In genomic region chr8:77497442-77497841, GRCm38 (mm10) we compare ENCODE assay signal across 28 mouse cellular contexts. TPM values are rescaled to one million over a fixed set of nuclear protein-coding genes. Genes with fewer than 3 reads are reported as not detected.
DNase-seq lines count a peak whose midpoint lies in the region; ATAC-seq and TF ChIP-seq lines count a peak whose summit lies in the region.
"Had no signal": no experiment of that assay in that cellular context is flagged by ENCODE, and none has a peak within 500 bp of the region (broad histone marks: within the 10 kb centered on the region; RNA-seq: fewer than 3 reads in every experiment).

No protein-coding gene starts in this region.

- TF ChIP-seq POLR2A in bone marrow macrophage, adult 2 months (IDR thresholded peaks at IDR 0.05; ENCODE audit: borderline replicate concordance, low read depth, low read length): no peak

- no peak for DNase-seq in lung, embryonic 14.5 days
- no peak for DNase-seq in lung, postnatal 0 days (ENCODE audit: low spot score)
- DNase-seq: adrenal gland, postnatal 14 days; cerebellum, adult 11-12 months; cerebellum, adult 9-11 months; embryo, embryonic 11 days; gastrocnemius, postnatal 10 days; heart, postnatal 10 days; kidney, adult 11 months; kidney, postnatal 14 days; layer of hippocampus, adult 9-11 months; lung, postnatal 4 days; midbrain, embryonic 14.5 days; retina, postnatal 1 day; right cerebral cortex, postnatal 14 days; thymus, adult 18-20 months; thymus, postnatal 25 days had no signal

- no peak for ATAC-seq in heart, embryonic 15.5 days (replicated peaks; ENCODE audit: insufficient number of reproducible peaks, insufficient read depth, low FRiP score, low read depth)
- no peak for ATAC-seq in heart, embryonic 11.5 days (replicated peaks; ENCODE audit: insufficient number of reproducible peaks, low FRiP score, low TSS enrichment)
- ATAC-seq in lung, embryonic 14.5 days (ENCODE audit: insufficient read depth): peak; percentile 44; the same call in 1 of the 2 replicates
- no peak for ATAC-seq in lung, postnatal 0 days
- 0 out of 2 replicates have a peak, but pooled peaks have one; percentile 26 for ATAC-seq in stomach, embryonic 16.5 days (ENCODE audit: insufficient read depth, low FRiP score)
- ATAC-seq in forebrain, embryonic 13.5 days: no peak
- ATAC-seq: CD4-positive, CD25-positive, alpha-beta regulatory T cell, adult 4 months; forebrain, embryonic 16.5 days; hindbrain, embryonic 16.5 days had no signal

- H3K4me1 ChIP-seq in heart, embryonic 15.5 days (replicated peaks): peaks cover 54% of the 10 kb centered on the region
- peaks cover 8% of the 10 kb centered on the region for H3K4me1 ChIP-seq in heart, embryonic 11.5 days (ENCODE audit: control insufficient read depth, insufficient read depth, low read length)
- peaks cover 6% of the 10 kb centered on the region; the same call in 1 of the 2 replicates for H3K4me1 ChIP-seq in lung, embryonic 14.5 days (ENCODE audit: insufficient read depth)
- H3K4me1 ChIP-seq in lung, postnatal 0 days (ENCODE audit: insufficient read depth, low read depth, low read length): no peaks in the 10 kb centered on the region
- peaks cover 78% of the 10 kb centered on the region for H3K4me1 ChIP-seq in bone marrow macrophage, adult 2 months (ENCODE audit: control insufficient read depth, insufficient read depth, low read length)
- peaks cover 30% of the 10 kb centered on the region for H3K4me1 ChIP-seq in stomach, embryonic 16.5 days (ENCODE audit: control insufficient read depth, insufficient read depth, low read length)
- no peaks in the 10 kb centered on the region for H3K4me1 ChIP-seq in forebrain, embryonic 13.5 days

- H3K9me3 ChIP-seq in heart, embryonic 15.5 days (replicated peaks): no peaks in the 10 kb centered on the region
- no peaks in the 10 kb centered on the region for H3K9me3 ChIP-seq in heart, embryonic 11.5 days (replicated peaks; ENCODE audit: control insufficient read depth, low read length)
- no peaks in the 10 kb centered on the region for H3K9me3 ChIP-seq in lung, embryonic 14.5 days (ENCODE audit: low read depth, low read length)
- H3K9me3 ChIP-seq in lung, postnatal 0 days (ENCODE audit: low read length): no peaks in the 10 kb centered on the region
- H3K9me3 ChIP-seq in stomach, embryonic 16.5 days (replicated peaks; ENCODE audit: control insufficient read depth, low read length): no peaks in the 10 kb centered on the region
- H3K9me3 ChIP-seq in forebrain, embryonic 13.5 days (replicated peaks): no peaks in the 10 kb centered on the region
- H3K9me3 ChIP-seq: embryonic facial prominence, embryonic 12.5 days; limb, embryonic 10.5 days; limb, embryonic 15.5 days had no signal

- no peak for TF ChIP-seq EP300 in lung, postnatal 0 days (IDR thresholded peaks at IDR 0.05)

- H3K4me2 ChIP-seq in heart, embryonic 15.5 days: no peak overlapping the region
- no peak overlapping the region for H3K4me2 ChIP-seq in heart, embryonic 11.5 days
- no peak overlapping the region for H3K4me2 ChIP-seq in lung, embryonic 14.5 days
- H3K4me2 ChIP-seq in lung, postnatal 0 days (replicated peaks; ENCODE audit: low read depth, low read length): no peak overlapping the region
- H3K4me2 ChIP-seq in stomach, embryonic 16.5 days (ENCODE audit: low read depth, low read length): no peak overlapping the region
- H3K4me2 ChIP-seq in forebrain, embryonic 13.5 days: no peak overlapping the region
- H3K4me2 ChIP-seq: embryonic facial prominence, embryonic 12.5 days; limb, embryonic 15.5 days had no signal

- H3K4me3 ChIP-seq in heart, embryonic 15.5 days: no peak overlapping the region
- no peak overlapping the region for H3K4me3 ChIP-seq in heart, embryonic 11.5 days (ENCODE audit: low read depth, low read length)
- H3K4me3 ChIP-seq in lung, embryonic 14.5 days (ENCODE audit: low read depth, low read length): no peak overlapping the region
- H3K4me3 ChIP-seq in lung, postnatal 0 days (ENCODE audit: low read depth, low read length): no peak overlapping the region
- H3K4me3 ChIP-seq in bone marrow macrophage, adult 2 months (ENCODE audit: insufficient read depth, low read length): no peak overlapping the region
- H3K4me3 ChIP-seq in stomach, embryonic 16.5 days (replicated peaks; ENCODE audit: low read length): no peak overlapping the region
- no peak overlapping the region for H3K4me3 ChIP-seq in forebrain, embryonic 13.5 days
- H3K4me3 ChIP-seq: embryonic facial prominence, embryonic 12.5 days; limb, embryonic 10.5 days; limb, embryonic 15.5 days had no signal

- no peaks in the 10 kb centered on the region for H3K36me3 ChIP-seq in heart, embryonic 15.5 days
- H3K36me3 ChIP-seq in heart, embryonic 11.5 days (ENCODE audit: control insufficient read depth, insufficient read depth, low read length): no peaks in the 10 kb centered on the region
- no peaks in the 10 kb centered on the region for H3K36me3 ChIP-seq in lung, embryonic 14.5 days (ENCODE audit: insufficient read depth)
- no peaks in the 10 kb centered on the region for H3K36me3 ChIP-seq in lung, postnatal 0 days (ENCODE audit: insufficient read depth, low read length)
- H3K36me3 ChIP-seq in stomach, embryonic 16.5 days (ENCODE audit: control insufficient read depth, insufficient read depth, low read length): no peaks in the 10 kb centered on the region
- no peaks in the 10 kb centered on the region for H3K36me3 ChIP-seq in forebrain, embryonic 13.5 days (ENCODE audit: poor library complexity, severe bottlenecking)
- H3K36me3 ChIP-seq: embryonic facial prominence, embryonic 12.5 days; limb, embryonic 15.5 days had no signal

- TF ChIP-seq CTCF in lung, embryonic 14.5 days (IDR thresholded peaks at IDR 0.05; ENCODE audit: low read depth): no peak
- TF ChIP-seq CTCF in lung, postnatal 0 days (IDR thresholded peaks at IDR 0.05): no peak
- no peak for TF ChIP-seq CTCF in bone marrow macrophage, adult 2 months (IDR thresholded peaks at IDR 0.05; ENCODE audit: low read depth, low read length)

- peak overlapping the region; percentile 13; the same call in 1 of the 2 replicates for H3K27ac ChIP-seq in heart, embryonic 15.5 days
- H3K27ac ChIP-seq in heart, embryonic 11.5 days (ENCODE audit: low read depth, low read length): no peak overlapping the region
- H3K27ac ChIP-seq in lung, embryonic 14.5 days (ENCODE audit: low read depth): peak overlapping the region; percentile 3; the same call in 1 of the 2 replicates
- H3K27ac ChIP-seq in lung, postnatal 0 days (ENCODE audit: low read length): no peak overlapping the region
- H3K27ac ChIP-seq in bone marrow macrophage, adult 2 months (ENCODE audit: insufficient read depth, low read depth, low read length): peak overlapping the region; percentile 46
- H3K27ac ChIP-seq in stomach, embryonic 16.5 days (ENCODE audit: low read length): peak overlapping the region; percentile 17; the same call in 1 of the 2 replicates
- H3K27ac ChIP-seq in forebrain, embryonic 13.5 days: no peak overlapping the region
- H3K27ac ChIP-seq: embryonic facial prominence, embryonic 12.5 days; limb, embryonic 10.5 days; limb, embryonic 15.5 days had no signal

- no peak overlapping the region for H3K9ac ChIP-seq in heart, embryonic 15.5 days
- no peak overlapping the region for H3K9ac ChIP-seq in heart, embryonic 11.5 days (ENCODE audit: low read depth, low read length)
- no peak overlapping the region for H3K9ac ChIP-seq in lung, embryonic 14.5 days
- no peak overlapping the region for H3K9ac ChIP-seq in lung, postnatal 0 days (replicated peaks; ENCODE audit: low read depth)
- H3K9ac ChIP-seq in stomach, embryonic 16.5 days (ENCODE audit: low read length): no peak overlapping the region
- H3K9ac ChIP-seq in forebrain, embryonic 13.5 days: no peak overlapping the region
- H3K9ac ChIP-seq: embryonic facial prominence, embryonic 12.5 days; limb, embryonic 15.5 days had no signal

- no peaks in the 10 kb centered on the region for H3K27me3 ChIP-seq in heart, embryonic 15.5 days
- no peaks in the 10 kb centered on the region for H3K27me3 ChIP-seq in heart, embryonic 11.5 days (ENCODE audit: control insufficient read depth, insufficient read depth, low read length)
- H3K27me3 ChIP-seq in lung, embryonic 14.5 days (ENCODE audit: insufficient read depth, low read length): no peaks in the 10 kb centered on the region
- no peaks in the 10 kb centered on the region for H3K27me3 ChIP-seq in lung, postnatal 0 days (replicated peaks; ENCODE audit: insufficient read depth, low read length)
- H3K27me3 ChIP-seq in stomach, embryonic 16.5 days (ENCODE audit: control insufficient read depth, insufficient read depth, low read length): no peaks in the 10 kb centered on the region
- no peaks in the 10 kb centered on the region for H3K27me3 ChIP-seq in forebrain, embryonic 13.5 days
- H3K27me3 ChIP-seq: embryonic facial prominence, embryonic 12.5 days; limb, embryonic 15.5 days had no signal

- WGBS in heart, embryonic 15.5 days: 78% methylated on average over 2 of the region's 2 CpGs
- 72% methylated on average over 2 of the region's 2 CpGs for WGBS in heart, embryonic 11.5 days (ENCODE audit: insufficient replicate concordance)
- WGBS in lung, embryonic 14.5 days: 31% methylated on average over 2 of the region's 2 CpGs
- 24% methylated on average over 2 of the region's 2 CpGs for WGBS in lung, postnatal 0 days
- WGBS in stomach, embryonic 16.5 days: 21% methylated on average over 2 of the region's 2 CpGs
- WGBS in forebrain, embryonic 13.5 days: 94% methylated on average over 2 of the region's 2 CpGs

RNA-seq across cellular contexts. Expression of gene Arhgap10, which starts 20.3 kb away (rescaled TPM):
- 26.6 and 29.3 TPM in 2 replicates for polyA plus RNA-seq in heart, embryonic 15.5 days (2015; fragmentation: Nextera tagmentation; extraction: Ambion mirVana)
- polyA plus RNA-seq in heart, embryonic 11.5 days (2014; fragmentation: Nextera tagmentation; extraction: Ambion mirVana): 21.2 and 23.2 TPM in 2 replicates
- polyA plus RNA-seq in lung, embryonic 14.5 days (2014; fragmentation: Nextera tagmentation; extraction: Ambion mirVana): 23.2 and 23.5 TPM in 2 replicates
- polyA plus RNA-seq in lung, postnatal 0 days (2015; fragmentation: Nextera tagmentation; extraction: Ambion mirVana): 14.9 and 15.9 TPM in 2 replicates
- 34.9 and 39.0 TPM in 2 replicates for polyA plus RNA-seq in bone marrow macrophage, adult 2 months (2012; ENCODE audit: insufficient read depth, insufficient read length, missing spikeins)
- 32.8 and 33.4 TPM in 2 replicates for polyA plus RNA-seq in stomach, embryonic 16.5 days (2015; fragmentation: Nextera tagmentation; extraction: Ambion mirVana)
- 4.2 and 5.2 TPM in 2 replicates for polyA plus RNA-seq in forebrain, embryonic 13.5 days (2015; fragmentation: Nextera tagmentation; extraction: Ambion mirVana)

RNA-seq across cellular contexts. Expression of gene Prmt9, which starts 51.8 kb away (rescaled TPM):
- polyA plus RNA-seq in heart, embryonic 15.5 days (2015; fragmentation: Nextera tagmentation; extraction: Ambion mirVana): 11.2 and 13.1 TPM in 2 replicates
- polyA plus RNA-seq in heart, embryonic 11.5 days (2014; fragmentation: Nextera tagmentation; extraction: Ambion mirVana): 13.4 and 15.6 TPM in 2 replicates
- 19.9 and 22.0 TPM in 2 replicates for polyA plus RNA-seq in lung, embryonic 14.5 days (2014; fragmentation: Nextera tagmentation; extraction: Ambion mirVana)
- polyA plus RNA-seq in lung, postnatal 0 days (2015; fragmentation: Nextera tagmentation; extraction: Ambion mirVana): 10.8 and 11.6 TPM in 2 replicates
- 14.3 and 15.3 TPM in 2 replicates for polyA plus RNA-seq in bone marrow macrophage, adult 2 months (2012; ENCODE audit: insufficient read depth, insufficient read length, missing spikeins)
- 16.7 and 17.7 TPM in 2 replicates for polyA plus RNA-seq in stomach, embryonic 16.5 days (2015; fragmentation: Nextera tagmentation; extraction: Ambion mirVana)
- polyA plus RNA-seq in forebrain, embryonic 13.5 days (2015; fragmentation: Nextera tagmentation; extraction: Ambion mirVana): 21.5 and 22.0 TPM in 2 replicates

Comparison
In these comparisons a context has a peak if more than half of its experiments do, and no peak if none do; other contexts are left out.
1. ATAC-seq: peak in lung, embryonic 14.5 days (single experiment) and stomach, embryonic 16.5 days (single experiment); none in heart, embryonic 15.5 days (single experiment), heart, embryonic 11.5 days (single experiment), lung, postnatal 0 days (single experiment) and forebrain, embryonic 13.5 days (single experiment).
2. H3K27ac ChIP-seq: peak in heart, embryonic 15.5 days (single experiment), lung, embryonic 14.5 days (single experiment), bone marrow macrophage, adult 2 months (single experiment) and stomach, embryonic 16.5 days (single experiment); none in heart, embryonic 11.5 days (single experiment), lung, postnatal 0 days (single experiment) and forebrain, embryonic 13.5 days (single experiment).